Mouse (Mus musculus) kidney, embryonic 16.5 days (tissue): Measurements from ENCODE around the gene Olfr1366. TPM values are rescaled to one million over a fixed set of nuclear protein-coding genes. Genes with fewer than 3 reads are reported as not detected.

Experiments used
- ATAC-seq: fragments of 200-750 bp; cut with Nextera tagmentation; 2 replicates; pipeline ENCODE4 v1.8.0; 2017; ENCODE audit warnings: moderate TSS enrichment; ENCODE audit not compliant: low FRiP score, low TSS enrichment
- H3K27ac ChIP-seq: fragments of 300-500 bp; sonication (generic); 2 replicates; pipeline ENCODE4 v1.5.1; 2014; ENCODE audit warnings: low read length
- H3K27me3 ChIP-seq: fragments of 300-500 bp; sonication (generic); 2 replicates; pipeline ENCODE4 v1.6.1; 2014; ENCODE audit warnings: low read length, control low read depth, mixed read lengths; ENCODE audit not compliant: insufficient read depth
- H3K36me3 ChIP-seq: fragments of 300-500 bp; sonication (generic); 2 replicates; pipeline ENCODE4 v1.6.1; 2014; ENCODE audit warnings: low read length, control low read depth, mixed read lengths; ENCODE audit not compliant: insufficient read depth
- H3K4me1 ChIP-seq: fragments of 300-500 bp; sonication (generic); 2 replicates; pipeline ENCODE4 v1.6.1; 2014; ENCODE audit warnings: low read length, control low read depth, mixed read lengths; ENCODE audit not compliant: insufficient read depth
- H3K4me2 ChIP-seq: fragments of 300-500 bp; sonication (generic); replicated peaks from 2 replicates; pipeline ENCODE4 v1.6.1; 2014; ENCODE audit warnings: low read depth, low read length
- H3K4me3 ChIP-seq: fragments of 300-500 bp; sonication (generic); 2 replicates; pipeline ENCODE4 v1.5.1; 2014; ENCODE audit warnings: mild to moderate bottlenecking, low read length
- H3K9ac ChIP-seq: fragments of 300-500 bp; sonication (generic); replicated peaks from 2 replicates; pipeline ENCODE4 v1.6.1; 2014; ENCODE audit warnings: low read length
- H3K9me3 ChIP-seq: fragments of 300-500 bp; sonication (generic); 2 replicates; pipeline ENCODE4 v1.6.1; 2016; ENCODE audit warnings: low read length, control low read depth
- WGBS: fragments of 180-500 bp; shearing (Covaris S2); extraction: QIAGEN DNeasy Blood & Tissue Kit; methylation state at CpG from one replicate; pipeline ENCODE4 v1.1.7; 2014; 5-methylcytosine and 5-hydroxymethylcytosine counted together
- polyA plus RNA-seq: library from polyadenylated mRNA; unstranded; fragments of >200 nt; fragmentation: Nextera tagmentation; extraction: Ambion mirVana; gene quantifications from 2 replicates; pipeline ENCODE4 v1.2.1, GENCODE M21; 2015

The Olfr1366 gene
- 0.16 and 0.17 TPM in 2 replicates for polyA plus RNA-seq

DNA sequence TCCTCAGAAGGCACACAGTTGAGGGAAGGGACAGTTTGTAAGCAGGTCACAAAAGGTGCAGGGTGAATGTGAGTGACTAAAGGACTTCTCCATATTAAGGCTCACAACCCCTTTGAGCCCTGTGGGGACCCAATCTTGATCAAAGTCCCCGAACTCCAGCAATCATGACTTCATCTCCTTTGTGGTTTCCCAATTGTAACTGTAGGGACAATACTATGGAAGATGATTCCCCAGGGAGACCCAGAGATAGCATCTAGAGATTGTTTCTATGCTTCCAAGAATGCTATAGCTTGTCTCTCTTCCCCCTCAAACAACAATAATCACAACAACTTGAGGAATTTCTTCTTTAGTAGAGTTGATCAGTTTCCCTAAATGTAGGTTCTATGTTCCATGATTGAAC lies at the start of gene Olfr1366:
Gene Olfr1366 (minus strand): TSS at position 101 of the 400 bp plus-strand sequence.
- no peaks in the 10 kb centered on the region for H3K9me3 ChIP-seq
- WGBS, result 72% methylated on average over 1 of the region's 1 CpGs
- no peaks in the 10 kb centered on the region for H3K4me1 ChIP-seq
- no peak within 1 kb of the TSS for H3K4me3 ChIP-seq
- 0 out of 2 replicates have a peak, but pooled peaks cover 2% of the 10 kb centered on the region for H3K27me3 ChIP-seq
- H3K27ac ChIP-seq, result no peak within 1 kb of the TSS
- no peaks in the 10 kb centered on the region for H3K36me3 ChIP-seq
- ATAC-seq, result no peak
- H3K4me2 ChIP-seq, result no peak within 1 kb of the TSS
- no peak within 1 kb of the TSS for H3K9ac ChIP-seq

DNA sequence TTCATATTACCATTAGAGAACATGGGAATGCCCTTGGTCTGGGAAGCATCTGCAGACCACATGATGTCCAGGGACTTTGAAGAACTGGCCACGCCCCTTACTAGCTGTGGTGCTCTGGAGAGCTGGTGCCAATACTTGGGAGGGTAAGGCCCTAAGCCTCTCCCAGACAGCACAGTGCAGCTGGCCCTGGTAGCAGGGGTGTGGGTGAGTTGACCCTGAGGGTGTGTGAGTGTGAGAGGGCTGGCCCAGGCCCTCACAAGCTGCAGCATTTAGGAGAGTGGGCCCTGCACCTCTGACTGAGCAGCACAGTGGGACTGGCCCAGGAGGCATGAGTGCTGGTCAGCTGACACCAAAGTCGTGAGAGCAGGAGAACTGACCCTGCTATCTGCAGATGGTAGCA lies 49.0 kb upstream of the Olfr1366 start:
- Histone ChIP-seq H3K9me3 (no peaks in the 10 kb centered on the region), H3K9ac (no peak overlapping the region), H3K27me3 (no peaks in the 10 kb centered on the region), H3K4me3 (no peak overlapping the region), H3K27ac (no peak overlapping the region), H3K4me2 (no peak overlapping the region), H3K36me3 (no peaks in the 10 kb centered on the region), H3K4me1 (no peaks in the 10 kb centered on the region)
- no peak for ATAC-seq
- 71% methylated on average over 2 of the region's 2 CpGs for WGBS

DNA sequence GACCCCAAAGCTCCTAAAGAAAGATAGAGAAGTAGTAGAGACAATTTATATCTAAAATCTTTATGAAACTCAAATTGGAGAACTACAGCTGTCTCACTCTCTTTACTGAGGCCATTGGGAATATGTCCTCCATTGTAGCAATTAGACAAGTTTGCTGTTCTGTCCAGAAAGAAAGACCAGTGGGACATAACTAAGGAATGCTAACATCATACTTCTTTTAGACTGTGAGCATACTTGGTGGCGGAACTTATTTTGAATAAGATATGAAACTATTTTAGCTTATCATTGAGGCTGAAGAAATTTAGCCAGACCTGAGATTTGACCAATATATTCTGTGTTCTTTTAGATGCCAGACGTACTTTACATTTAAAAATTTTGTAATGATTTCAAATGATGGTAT lies 39.1 kb upstream of the Olfr1366 start, which contains the start of gene Olfr1364:
Gene Olfr1364 (minus strand): TSS at position 101 of the 400 bp plus-strand sequence.
- Histone ChIP-seq H3K4me3 (no peak within 1 kb of the TSS), H3K36me3 (no peaks in the 10 kb centered on the region), H3K4me1 (no peaks in the 10 kb centered on the region), H3K27ac (no peak within 1 kb of the TSS), H3K9ac (no peak within 1 kb of the TSS), H3K27me3 (no peaks in the 10 kb centered on the region), H3K4me2 (no peak within 1 kb of the TSS), H3K9me3 (no peaks in the 10 kb centered on the region)
- 88% methylated on average over 2 of the region's 2 CpGs for WGBS
- ATAC-seq, result no peak

DNA sequence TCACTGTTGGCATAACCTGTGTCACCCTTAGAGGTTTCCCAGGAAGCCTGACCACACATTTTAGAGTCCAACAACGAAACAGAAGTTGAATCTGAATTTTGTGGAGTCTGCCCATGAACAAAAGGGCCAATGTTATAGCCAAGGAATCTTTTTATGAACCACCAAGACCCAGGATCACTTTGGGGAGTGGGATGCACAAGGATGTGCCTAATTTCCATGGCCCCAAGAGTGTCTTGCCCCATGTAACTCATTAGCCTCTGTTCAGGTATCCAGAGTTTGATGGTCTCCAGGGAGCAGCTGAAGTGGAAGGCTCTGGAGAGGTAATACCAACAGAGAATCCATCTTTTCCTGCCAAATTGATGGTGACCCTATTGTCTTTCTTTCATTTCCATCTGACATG lies 17.2 kb upstream of the Olfr1366 start, which contains the start of gene Olfr1535:
Gene Olfr1535 (minus strand): TSS at position 101 of the 400 bp plus-strand sequence.
- Histone ChIP-seq H3K36me3 (no peaks in the 10 kb centered on the region), H3K27me3 (no peaks in the 10 kb centered on the region), H3K9ac (no peak within 1 kb of the TSS), H3K27ac (no peak within 1 kb of the TSS), H3K4me1 (no peaks in the 10 kb centered on the region), H3K4me2 (no peak within 1 kb of the TSS), H3K4me3 (no peak within 1 kb of the TSS), H3K9me3 (no peaks in the 10 kb centered on the region)
- ATAC-seq, result no peak
- WGBS, result 66% methylated on average over 1 of the region's 1 CpGs

DNA sequence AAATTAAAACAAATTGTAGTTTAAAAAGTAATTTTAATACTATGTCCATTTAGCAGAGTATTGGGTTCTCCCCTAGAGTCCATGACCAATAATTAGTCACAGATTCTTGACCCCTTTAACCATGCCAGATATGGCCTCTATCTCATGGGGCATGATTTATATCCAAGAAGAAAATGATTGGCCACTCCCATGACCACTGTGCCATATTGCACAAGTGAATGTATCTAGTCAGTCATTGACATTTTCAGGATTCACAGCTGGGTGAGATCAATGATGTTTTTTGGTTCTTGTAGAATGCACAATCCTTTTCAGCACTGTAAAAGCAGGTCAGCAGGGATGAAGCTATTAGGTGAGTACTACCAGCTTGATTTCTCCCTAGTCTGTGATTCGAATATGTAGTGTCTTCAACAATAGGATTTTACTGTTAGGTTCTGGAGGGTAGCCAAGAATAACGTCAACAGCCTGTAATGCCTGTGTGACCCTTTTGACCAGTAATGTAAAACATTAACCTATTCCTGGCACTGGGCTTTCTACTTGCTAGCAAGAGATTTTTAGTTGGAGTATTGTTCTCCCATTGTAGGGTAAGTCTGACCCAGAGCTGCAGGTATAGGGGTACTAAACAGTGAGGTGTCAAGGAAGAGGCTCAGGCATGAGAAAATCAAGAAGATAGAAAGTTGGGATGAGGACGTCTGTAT lies 8.0 kb upstream of the Olfr1366 start:
- no peaks in the 10 kb centered on the region for H3K36me3 ChIP-seq
- H3K4me1 ChIP-seq, result no peaks in the 10 kb centered on the region
- no peak overlapping the region for H3K4me3 ChIP-seq
- WGBS, result 38% methylated on average over 3 of the region's 3 CpGs
- no peak overlapping the region for H3K4me2 ChIP-seq
- H3K9ac ChIP-seq, result no peak overlapping the region
- no peak overlapping the region for H3K27ac ChIP-seq
- no peaks in the 10 kb centered on the region for H3K27me3 ChIP-seq
- H3K9me3 ChIP-seq, result no peaks in the 10 kb centered on the region
- no peak for ATAC-seq

DNA sequence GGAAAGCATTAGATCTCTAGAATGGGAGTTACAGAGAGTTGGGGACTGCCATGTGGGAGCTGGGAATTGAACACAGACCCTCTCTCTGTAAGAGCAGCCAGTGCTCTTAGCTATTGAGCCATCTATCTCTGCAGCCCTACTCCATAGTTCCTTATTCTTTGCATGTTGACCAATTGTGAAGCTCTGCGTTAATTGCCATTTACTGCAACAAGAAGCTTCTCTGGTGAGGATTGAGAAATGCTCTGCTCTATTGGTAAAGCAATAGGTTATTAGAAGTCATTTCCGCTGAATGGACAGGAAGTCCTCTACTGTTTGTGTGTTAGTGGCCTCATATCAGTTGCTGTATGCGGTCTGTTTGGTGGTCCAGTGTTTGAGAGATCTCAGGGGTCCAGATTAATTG lies 6.9 kb upstream of the Olfr1366 start:
- Histone ChIP-seq H3K9ac (no peak overlapping the region), H3K36me3 (no peaks in the 10 kb centered on the region), H3K4me1 (no peaks in the 10 kb centered on the region), H3K27ac (no peak overlapping the region), H3K4me2 (no peak overlapping the region), H3K4me3 (no peak overlapping the region), H3K27me3 (no peaks in the 10 kb centered on the region), H3K9me3 (no peaks in the 10 kb centered on the region)
- 88% methylated on average over 3 of the region's 3 CpGs for WGBS
- no peak for ATAC-seq

DNA sequence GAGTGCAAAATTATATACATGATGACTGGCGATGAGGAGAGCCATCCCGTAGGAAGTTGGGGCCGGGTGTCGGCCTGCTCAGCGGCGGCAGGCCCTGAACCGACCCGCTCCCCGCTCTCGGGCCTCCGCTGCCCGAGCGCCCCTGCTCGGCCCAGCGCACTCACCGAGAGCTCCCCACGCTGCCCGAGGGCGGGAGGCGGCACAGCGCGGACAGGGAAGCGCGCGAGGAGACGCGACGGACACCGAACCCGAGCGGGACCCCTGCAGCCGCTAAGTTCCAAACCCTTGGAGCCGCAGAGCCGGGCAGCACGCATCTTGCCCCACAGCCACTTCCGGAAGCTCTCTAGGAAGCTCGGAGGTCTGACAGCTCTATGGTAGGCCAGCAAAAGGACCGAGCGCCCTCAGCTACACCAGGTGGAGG lies 11.8 kb downstream of the Olfr1366 start, which contains the start of gene Zkscan8:
Gene Zkscan8 (minus strand): TSS at position 340 of the 421 bp plus-strand sequence.
- peak within 1 kb of the TSS; percentile 94 for H3K27ac ChIP-seq
- 0% methylated on average over 39 of the region's 39 CpGs for WGBS
- peak within 1 kb of the TSS; percentile 100 for H3K9ac ChIP-seq
- H3K4me2 ChIP-seq, result peak within 1 kb of the TSS; percentile 80
- no peaks in the 10 kb centered on the region for H3K9me3 ChIP-seq
- peaks cover 6% of the 10 kb centered on the region; the same call in 1 of the 2 replicates for H3K4me1 ChIP-seq
- H3K4me3 ChIP-seq, result peak within 1 kb of the TSS; percentile 81
- H3K27me3 ChIP-seq, result no peaks in the 10 kb centered on the region
- H3K36me3 ChIP-seq, result peaks cover 11% of the 10 kb centered on the region
- peak; percentile 99 for ATAC-seq

DNA sequence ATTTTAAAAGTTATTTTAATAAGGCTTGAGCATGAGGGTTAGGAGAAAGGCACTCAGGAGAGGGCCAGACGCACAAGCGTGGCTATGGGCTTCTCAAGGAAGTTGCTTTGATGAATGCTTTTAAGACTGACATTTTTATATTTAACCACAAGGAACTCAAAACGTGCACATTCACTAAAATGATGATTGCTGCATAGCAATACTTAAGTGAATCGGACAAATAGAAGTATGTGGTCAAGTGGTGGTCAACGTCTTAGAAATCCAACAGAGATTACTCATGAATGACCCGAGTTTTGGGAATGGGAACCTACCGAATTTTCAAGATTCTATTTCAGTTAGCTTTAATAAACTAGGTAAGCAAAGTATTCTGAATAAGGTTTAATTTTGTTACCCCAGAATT lies 12.5 kb downstream of the Olfr1366 start:
- Histone ChIP-seq H3K27ac (no peak overlapping the region), H3K4me2 (peak overlapping the region; percentile 80), H3K4me1 (peaks cover 6% of the 10 kb centered on the region; the same call in 1 of the 2 replicates), H3K4me3 (peak overlapping the region; percentile 81), H3K27me3 (no peaks in the 10 kb centered on the region), H3K9me3 (no peaks in the 10 kb centered on the region), H3K36me3 (peaks cover 15% of the 10 kb centered on the region), H3K9ac (peak overlapping the region; percentile 51)
- 38% methylated on average over 7 of the region's 7 CpGs for WGBS
- ATAC-seq, result no peak

DNA sequence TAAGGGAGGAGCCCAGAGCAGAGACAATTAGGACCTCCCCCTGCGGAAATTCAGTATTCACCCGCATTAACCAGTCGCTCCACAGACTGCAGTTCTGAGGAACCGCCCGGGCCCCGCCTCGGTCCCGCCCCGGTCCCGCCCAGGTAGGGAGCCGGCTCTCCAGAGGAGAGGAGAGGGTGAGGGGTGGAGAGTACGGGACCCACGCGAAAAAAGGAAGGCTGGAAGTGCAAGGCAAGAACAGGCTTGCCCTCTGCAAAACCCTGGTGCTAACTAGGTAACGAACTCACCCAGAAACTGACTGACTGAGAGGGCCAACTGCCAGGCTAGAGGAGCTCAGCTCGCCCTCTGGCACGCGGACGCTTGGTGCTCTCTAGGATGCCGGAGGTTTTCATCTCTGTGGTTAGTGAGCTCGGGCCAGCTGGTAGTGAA lies 36.4 kb downstream of the Olfr1366 start:
- H3K4me3 ChIP-seq, result peak overlapping the region; percentile 63
- under 1% methylated on average over 21 of the region's 21 CpGs for WGBS
- H3K27me3 ChIP-seq, result no peaks in the 10 kb centered on the region
- H3K27ac ChIP-seq, result peak overlapping the region; percentile 80
- H3K9me3 ChIP-seq, result no peaks in the 10 kb centered on the region
- peak; percentile 100 for ATAC-seq
- no peaks in the 10 kb centered on the region for H3K36me3 ChIP-seq
- H3K9ac ChIP-seq, result peak overlapping the region; percentile 74
- no peaks in the 10 kb centered on the region for H3K4me1 ChIP-seq
- peak overlapping the region; percentile 69 for H3K4me2 ChIP-seq

DNA sequence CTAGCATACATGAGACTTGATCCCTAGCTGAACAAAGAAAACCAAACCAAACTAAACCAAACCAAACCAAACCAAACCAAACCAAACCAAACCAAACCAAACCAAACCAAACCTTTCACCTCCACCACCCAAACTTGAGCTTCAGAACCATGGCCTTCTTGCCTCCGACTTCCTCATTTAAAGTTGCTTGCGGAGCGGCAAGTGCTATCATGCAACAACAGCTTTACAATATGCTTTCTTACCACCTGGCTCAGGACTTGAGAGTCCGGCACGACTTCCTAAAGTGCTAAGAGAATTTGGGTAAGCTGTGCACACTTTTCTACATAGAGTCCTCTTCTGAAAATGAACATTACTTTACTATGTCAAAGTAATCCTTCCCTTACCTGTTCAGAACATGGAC lies 40.3 kb downstream of the Olfr1366 start:
- no peak overlapping the region for H3K9ac ChIP-seq
- no peak for ATAC-seq
- no peaks in the 10 kb centered on the region for H3K36me3 ChIP-seq
- H3K9me3 ChIP-seq, result no peaks in the 10 kb centered on the region
- 95% methylated on average over 5 of the region's 5 CpGs for WGBS
- H3K27me3 ChIP-seq, result no peaks in the 10 kb centered on the region
- no peak overlapping the region for H3K27ac ChIP-seq
- no peaks in the 10 kb centered on the region for H3K4me1 ChIP-seq
- no peak overlapping the region for H3K4me3 ChIP-seq
- no peak overlapping the region for H3K4me2 ChIP-seq
